Mouse (Mus musculus): ENCODE results near the gene Ergic1.

Gene Ergic1

DNA sequence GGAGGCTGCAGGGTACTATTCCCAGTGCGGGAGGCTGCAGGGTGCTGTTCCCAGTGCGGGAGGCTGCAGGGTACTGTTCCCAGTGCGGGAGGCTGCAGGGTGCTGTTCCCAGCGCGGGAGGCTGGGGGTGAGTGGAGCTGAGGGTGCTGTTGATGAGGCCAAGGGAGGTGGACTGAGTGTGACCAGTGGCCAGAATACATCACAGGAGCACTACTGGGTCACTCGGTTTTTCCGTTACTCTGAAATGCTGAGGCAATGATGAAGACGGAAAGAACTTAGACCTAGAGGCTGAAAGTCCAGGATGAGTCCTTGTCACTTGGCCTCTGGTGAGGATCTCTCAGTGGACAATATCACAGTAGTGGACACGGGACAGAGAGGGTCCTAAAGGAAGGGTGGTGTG is 71.9 kb downstream of the Ergic1 start:
- no peak for DNase-seq

DNA sequence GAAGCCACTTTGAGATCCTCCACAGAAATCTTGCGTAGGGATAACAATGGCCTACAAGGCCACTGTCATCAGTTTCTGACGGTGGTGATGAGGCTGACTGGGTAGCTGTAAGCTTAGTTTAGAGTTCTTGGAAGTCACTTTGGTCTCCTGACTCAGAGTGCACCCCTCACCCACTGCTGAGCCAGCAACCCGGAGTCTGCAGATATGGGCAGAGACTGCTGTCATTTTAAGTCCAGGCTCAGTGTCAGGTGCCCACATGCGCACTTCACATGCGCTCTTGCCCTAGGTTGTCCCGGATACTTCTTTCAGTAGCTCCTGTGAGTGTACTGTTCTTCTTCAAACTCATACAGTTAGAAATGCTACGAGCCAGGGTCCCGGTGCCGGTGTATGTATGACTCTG is 72.6 kb downstream of the Ergic1 start:
- DNase-seq = no peak

DNA sequence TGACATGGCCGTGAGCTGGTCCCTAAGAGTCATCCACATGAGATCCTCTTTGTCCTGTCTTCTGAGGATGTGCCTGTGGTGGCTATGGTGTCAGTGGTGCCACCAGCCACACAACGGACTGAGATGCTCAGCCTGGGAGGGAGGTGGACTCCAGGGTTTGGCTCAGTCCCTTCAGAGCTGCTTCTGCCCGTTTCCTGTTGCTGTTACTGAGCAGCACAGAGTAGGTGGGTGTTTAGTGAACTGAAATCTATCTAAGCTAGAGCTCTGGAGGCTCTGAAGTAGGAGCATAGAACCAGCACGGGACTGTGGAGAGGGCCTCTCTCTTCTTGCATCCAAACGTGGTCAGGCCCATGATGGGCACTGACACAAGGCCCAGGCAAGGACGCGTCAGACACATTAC is 73.2 kb downstream of the Ergic1 start:
- no peak for DNase-seq

DNA sequence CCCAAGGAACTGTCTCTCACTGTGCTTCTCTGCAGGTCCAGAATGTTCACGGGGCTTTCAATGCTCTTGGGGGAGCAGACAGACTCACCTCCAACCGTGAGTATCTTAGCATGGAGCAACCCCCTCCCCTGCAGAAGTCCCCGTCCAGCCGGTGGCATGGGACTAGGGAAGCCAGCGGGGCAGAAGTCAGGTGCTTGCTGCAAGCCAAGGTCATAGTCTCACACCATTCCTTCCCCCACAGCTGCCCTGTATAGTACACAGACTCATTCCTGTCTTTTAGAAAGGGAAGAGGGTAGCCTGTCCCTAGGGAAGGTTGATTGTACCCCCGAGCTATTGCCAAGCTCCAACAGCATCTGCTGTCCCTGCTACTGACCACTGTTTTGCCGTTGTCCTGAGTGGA is 74.7 kb downstream of the Ergic1 start:
- no peak for DNase-seq

DNA sequence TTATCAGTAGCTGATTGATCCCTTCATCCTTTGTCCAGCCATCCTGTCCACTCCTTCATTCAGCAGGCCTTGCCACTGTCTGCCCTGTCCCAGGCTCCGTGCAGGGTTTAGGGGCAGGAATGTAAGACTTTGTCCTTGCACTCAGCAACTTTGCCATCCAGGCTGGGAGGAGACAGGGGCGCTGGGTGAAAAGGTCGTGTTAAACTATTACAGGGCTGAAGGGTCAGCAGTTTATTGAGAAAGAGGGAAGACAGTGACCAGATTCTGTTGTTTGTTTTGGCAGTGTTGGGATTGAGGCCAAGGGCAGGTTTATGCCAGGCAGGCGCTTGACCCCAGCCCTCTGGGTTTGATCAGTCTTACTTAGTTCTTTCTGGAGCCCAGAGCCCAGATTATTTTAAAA is 76.6 kb downstream of the Ergic1 start:
- no peak for DNase-seq

DNA sequence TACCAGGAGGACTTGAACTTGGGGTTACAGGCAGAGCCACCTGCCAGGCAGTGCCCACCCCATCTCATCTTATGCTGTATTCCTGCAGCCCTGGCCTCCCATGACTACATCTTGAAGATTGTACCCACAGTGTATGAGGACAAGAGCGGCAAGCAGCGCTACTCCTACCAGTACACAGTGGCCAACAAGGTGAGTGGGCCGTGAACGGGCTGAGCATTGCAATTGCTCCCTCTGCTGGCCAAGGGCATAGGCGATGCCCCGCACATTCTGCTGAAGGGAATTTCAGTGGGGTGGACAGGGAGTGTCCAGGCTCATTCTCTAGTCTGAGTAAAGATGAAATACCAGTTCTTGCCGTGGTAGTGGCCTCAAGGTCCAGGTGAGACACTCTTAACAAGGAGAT is 77.4 kb downstream of the Ergic1 start:
- peak; percentile 73 for DNase-seq

DNA sequence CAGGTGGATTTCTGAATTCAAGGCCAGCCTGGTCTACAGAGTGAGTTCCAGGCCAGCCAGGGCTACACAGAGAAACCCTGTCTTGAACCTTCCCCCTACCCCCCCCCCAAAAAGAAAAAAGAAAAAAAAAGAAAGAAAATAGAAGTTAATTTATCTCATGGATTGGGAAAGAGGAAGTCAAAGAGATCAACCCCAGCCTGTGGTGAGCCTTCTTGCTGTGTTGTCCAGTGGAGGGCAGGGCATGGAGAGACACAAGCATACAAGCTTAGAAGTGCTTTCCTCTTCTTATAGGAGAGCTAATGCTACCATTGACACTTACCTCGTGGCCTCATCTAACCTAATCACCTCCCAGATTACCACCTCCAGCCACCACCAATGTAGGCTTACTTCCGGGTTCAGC is 78.5 kb downstream of the Ergic1 start:
- DNase-seq = no peak

DNA sequence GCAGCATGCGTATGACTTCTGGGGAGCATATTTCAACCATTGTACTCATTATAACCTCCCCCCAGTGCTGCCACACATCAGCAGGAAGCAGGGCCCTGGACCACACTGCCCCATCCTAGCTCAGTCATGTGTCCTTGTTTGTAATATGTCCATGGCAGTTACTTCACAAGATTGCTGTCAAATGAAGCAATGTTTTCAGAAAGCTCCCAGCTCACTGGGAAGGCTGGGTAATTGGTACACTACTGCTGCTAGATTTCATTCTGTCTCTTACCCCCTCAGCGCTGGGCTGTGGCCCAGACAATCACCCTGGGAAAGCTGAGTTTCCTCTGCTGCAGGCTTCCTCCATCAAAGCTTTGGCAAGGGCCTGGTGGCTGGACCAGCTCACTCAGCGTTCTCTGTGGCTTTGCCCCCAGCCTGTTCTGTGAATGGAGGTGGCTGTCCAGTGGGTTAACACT is 79.0 kb downstream of the Ergic1 start:
- DNase-seq = no peak

DNA sequence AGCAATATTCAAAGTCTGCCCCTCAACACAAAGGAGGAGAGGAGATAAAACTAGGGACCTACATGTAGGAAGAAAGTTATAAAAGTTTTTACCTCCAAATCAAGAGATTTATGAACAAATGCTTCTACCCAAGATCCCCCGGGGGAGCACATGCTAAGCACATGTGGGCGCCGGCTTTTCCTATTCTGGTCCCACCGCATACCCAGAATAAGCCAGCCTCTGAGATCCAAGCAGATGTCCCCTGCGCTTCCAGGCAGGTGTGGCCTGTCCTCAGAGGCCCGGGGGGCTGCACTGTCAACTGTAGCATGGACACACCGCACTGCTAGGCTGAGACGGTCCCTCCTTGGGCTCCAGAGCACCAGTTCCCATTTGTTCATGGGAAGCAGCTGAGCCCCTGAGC is 82.2 kb downstream of the Ergic1 start:
- no peak for DNase-seq

DNA sequence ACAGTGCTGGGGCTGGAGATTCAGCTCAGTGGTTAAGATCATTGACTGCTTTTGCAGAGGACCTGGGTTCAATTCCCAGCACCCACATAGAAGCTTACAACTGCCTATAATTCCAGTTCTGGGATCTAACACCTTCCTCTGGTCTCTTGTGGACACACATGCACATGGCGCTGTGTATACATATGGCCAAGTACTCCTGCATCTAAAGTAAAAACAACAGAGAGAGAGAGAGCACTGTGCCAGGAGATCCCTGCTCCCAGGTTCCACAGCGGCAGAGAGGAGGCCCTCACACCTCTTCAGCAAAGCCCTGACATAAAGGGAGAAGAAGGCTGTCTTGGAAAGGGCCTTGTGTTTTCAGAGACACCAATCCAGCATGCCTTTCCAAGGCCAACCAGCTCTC is 82.7 kb downstream of the Ergic1 start:
- DNase-seq = no peak

DNA sequence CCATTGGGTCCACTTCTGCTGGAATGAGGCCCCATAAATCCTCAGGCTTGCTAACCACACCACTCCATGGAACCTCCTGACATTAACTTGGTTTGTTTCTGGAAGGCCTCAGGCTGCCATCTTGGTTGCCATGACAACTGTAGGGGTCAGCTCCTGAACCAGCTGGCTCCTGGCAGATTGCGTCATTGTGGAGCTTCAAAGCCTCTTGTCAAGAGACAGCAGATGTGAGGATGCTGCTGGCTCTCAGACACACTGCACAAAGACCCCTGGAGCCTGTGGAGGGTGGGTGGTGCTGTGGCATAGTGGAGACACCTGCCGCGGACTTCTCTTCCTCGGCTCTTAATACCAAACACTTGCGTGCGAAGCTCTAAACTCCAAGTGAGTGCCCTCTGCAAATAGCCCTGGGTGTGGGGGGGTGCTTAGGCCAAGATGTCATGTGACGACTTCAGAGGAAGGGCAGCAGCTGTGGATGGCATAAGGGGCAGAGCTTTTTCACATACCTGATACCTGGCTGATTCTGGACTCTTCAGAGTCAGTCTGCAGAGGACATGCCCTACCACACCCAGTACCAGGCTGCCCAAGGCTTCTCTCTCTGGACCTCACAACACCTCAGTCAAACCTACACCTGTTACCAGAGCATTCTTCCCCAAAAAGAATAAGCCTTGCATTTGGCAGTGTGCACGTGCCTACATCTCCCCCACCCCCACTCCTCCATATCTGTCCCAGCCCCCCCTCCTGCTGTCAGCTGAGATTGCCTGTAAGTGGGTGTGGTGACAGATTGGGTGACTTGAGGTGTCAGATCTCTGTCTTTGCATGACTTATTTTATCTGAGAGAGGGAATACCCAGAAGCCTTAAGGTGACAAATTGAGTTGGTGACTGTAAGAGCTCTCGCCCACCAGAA is 83.5 kb downstream of the Ergic1 start:
- DNase-seq = no peak

DNA sequence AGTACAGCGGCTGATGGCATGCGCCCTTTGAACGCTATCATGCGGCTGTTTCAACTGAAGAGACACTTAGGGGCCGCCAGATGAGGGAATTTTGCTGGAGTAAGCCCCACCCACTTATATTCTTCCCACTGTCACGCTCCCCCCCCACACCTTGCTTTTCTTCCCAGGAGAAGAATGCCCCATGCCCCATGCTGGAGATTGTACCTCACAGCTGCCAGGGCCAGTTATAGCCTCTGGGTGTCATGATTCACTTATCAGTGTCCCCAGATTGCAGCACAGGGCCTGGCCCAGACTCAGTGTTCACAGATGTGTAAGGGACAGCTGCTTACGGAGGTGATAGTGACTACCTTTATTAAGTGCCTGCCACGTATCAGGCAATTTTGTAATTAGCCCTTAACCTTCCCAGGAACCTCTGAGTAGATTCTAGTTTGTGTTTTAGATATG is 84.1 kb downstream of the Ergic1 start:
- DNase-seq = no peak

DNA sequence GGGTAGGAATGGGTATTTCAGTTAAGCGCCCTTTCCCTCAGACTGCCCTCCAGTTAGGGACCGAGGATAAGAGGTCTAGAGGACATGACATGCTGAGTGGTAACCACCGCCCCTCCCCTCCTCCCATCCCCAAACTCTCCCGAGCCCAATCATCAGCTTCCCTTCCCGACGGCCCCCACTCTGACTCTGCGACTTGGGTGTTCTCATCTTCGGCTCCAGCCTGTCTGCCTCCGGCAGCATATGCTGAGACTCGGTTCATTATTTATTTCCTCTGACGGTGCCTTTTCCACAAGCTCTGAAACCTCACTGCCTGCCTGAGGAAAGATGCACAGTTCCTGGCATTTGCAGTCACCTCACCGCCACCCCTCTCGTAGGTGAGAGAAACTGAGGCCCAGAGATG is 86.0 kb downstream of the Ergic1 start:
- DNase-seq = no peak

DNA sequence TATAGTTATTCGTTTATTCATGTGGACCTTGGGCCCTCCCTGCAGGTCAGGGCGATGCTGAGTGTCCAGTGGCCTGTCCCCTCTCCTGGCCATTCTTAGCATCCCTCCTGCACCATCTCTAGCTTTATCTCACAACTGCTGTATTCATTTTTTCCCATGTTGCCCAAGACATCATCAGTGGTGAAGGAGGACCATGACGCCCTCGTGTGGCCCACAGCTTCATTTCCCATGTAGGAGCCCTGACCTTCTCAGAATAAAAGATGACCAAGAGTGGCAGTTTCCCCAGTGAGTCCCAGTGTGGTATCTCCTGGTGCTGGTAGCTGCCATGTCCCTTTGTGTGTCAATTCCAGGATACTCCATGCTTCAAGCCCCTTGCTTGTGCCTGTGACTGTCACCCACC is 88.3 kb downstream of the Ergic1 start:
- no peak for DNase-seq

DNA sequence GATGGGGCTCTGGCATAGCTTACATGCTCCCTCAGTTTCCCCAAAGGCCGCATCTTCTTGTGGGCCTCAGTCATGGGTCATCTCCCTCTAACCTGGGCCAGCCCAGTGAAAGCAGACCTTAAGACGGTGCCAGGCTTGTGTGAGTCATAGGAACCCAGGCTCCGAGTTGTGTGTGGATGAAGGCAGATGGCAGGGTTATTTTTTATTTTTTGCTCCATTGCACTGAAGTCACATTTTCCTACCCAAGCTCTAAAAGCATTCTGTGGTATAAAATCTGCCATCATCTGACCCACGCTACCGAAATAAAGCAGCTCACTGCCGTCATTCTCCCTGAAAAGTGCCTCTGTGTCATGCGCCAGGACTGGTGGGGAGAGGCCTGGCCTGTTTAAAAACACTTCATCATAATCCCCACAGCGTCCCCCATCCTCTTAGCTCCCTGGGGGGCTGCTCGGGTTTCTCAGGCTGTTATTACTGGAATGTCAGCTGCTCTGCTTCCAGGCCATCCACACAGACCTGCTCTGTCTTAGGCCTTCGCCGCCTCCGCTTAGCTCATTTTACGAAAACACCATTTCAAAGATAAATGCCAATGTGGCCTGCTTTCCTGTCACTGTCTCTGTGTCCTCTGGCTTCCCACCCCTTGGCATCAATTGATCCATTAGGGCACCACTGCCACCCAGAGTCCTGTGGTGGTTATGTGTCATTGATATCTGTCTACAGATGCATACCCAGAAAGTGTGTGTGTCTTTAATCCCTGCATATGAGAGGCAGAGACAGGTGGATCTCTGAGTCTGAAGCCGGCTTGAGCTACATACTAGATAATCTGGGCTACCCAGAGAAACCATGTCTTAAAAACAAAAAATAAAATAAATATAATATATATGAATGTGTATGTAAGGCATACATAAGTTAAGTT is 89.4 kb downstream of the Ergic1 start:
- DNase-seq = no peak

DNA sequence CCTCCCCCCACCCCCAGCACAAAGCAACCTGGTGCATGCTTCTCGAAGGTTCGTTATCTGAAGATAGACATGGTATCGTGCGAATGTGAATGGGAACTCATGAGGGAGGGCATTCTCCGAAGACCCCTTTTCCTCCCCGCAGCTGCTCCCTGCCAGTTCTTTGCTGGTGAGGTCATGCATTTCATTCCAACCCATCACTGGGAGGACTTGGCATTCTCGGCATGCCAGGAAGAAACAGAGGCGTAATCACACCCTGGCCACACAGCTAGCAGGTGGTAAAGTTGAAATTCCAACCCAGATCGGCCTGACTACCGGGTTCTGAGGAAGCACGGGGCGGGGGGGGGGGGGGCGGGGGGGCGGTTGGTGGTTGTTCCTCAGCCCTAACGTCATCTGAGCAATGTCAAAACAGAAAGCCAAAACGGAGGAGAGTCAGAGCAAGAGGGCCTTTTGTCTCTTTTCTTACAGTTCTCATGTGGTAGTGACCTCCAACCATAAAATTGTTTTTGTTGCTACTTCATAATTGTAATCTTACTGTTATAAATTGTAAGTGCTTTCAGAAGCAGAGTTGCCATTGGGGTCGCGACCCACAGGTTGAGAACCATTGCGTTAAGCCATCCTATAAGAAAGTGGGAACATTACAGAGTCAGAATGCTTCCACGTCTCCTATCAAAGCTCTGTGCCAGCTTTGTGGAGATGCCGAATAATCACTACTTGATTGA is 97.7 kb downstream of the Ergic1 start:
- no peak for DNase-seq

DNA sequence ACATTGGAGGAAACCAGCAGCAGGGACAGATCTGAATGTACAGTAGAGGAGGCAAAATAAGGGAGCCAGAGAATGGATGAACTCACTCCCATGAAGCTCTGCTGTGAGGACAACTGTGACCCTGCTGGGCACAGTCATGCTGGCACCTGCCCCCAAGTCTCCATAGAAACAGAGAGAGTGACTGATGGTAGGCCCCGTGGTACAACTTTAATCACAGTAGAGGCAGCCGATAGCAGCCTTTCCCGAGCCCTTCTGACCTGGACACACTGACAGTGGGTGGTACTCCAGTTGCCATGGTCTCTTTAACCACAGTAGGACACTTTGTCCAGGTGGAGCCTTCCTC is 98.3 kb downstream of the Ergic1 start:
- DNase-seq = no peak

DNA sequence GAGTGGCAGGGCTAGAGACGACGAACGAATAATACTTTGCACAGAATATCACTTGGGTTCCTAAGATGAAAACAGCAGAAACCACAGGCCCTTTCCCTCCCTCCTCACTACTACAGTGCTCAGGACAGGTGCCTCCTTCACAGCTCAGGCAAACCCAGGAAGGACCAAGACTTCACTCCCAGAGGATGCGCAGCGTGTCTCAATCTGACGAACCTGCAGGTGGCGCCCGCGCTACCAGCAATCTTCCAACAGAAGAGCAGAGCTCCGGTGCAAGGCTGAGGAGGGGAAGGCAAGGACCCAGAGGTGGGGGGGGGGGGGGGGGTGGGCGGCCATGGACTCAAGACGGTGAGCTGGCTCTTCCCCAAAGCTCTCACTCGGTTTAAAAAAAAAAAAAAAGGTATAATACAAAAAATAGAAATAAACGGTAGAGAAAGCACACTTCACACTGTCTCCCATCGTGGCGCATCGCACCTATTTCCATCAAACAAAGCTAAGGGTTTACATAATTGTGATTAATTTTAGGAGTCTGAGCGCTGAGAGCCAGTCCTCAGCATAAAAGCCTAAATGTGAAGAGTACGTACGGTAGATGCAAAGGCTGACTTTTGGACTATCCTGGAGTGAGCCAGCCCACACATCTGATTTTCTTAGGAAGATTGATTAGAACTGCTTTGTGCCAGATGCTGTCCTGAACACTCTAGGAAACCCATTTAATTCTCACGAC is 99.1 kb downstream of the Ergic1 start:
- peak; percentile 83 for DNase-seq

DNA sequence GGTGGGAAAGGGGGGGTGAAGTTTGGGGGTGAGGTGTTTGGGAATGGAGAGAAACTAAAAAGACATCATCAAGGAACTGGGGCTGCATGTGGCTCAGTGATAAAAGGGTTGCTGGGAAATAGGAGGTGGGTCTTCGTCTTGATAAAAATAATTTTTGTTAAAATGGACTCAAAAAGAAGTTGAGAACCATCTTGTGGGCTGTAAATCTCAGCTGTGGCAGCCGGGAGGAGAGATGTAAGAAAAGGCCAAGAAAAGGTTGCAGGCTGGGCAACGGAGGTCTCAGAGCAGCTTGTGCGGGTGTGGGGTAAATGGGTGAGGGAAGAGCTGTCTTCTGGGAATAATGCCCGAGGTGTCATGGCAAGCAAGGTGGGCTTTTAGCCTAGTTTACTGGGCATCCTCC is 100.9 kb downstream of the Ergic1 start:
- no peak for DNase-seq

DNA sequence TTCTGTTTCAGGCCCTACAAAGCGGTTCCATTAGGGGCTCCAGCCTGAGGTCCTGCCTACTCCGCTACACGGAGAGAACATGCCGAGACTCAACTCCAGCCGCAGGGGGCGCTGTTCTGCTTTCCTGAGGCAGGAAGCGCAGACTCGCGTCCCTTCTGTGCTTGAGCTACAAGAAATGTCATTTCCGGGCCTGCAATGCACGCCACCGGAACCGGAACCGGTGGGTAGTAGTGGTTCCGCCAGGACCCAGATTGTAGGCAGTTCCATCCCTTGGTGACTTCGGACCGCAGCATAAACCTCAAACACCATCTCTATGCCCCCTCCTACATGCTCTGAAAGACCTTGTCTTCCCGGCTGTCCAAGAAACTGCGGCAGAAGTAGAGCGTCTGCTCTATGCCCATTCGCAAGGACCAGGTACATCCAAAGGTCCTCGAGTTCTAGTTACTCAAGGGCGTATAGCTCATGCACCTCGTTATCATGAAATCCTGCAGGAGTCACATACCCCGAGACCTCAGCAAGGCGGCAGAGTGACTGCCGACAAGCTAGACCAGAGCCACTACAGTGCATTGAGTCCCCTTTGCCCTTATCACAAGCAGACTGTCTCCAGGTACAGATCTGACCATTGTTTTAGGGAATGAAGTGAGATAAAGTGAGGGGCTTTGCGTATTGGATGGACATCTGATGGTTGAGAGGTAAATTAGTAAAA is 101.8 kb downstream of the Ergic1 start, which contains the start of gene Atp6v0e:
Gene Atp6v0e, plus strand, starts transcription at position 254 of the 706 bp plus-strand sequence.
- DNase-seq = peak; percentile 92

DNA sequence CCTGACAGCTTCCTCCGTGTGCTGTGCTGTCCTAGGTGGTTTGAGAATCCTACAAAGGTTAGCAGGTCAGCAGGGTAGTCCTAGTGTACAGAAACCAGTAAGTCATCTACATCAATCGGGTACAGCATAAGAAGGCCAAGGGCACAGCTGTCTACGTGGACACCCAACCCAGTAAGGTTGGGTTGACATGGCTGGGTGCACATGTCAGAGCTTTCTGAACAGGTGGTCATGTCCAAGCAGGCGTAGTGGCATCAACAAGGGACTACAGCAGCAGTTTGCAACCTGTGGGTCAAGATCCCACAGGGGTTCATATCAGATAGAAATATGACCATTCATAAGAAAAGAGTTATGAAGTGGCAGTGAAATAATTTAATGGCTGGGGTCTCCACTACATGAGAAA is 104.3 kb downstream of the Ergic1 start:
- no peak for DNase-seq

DNA sequence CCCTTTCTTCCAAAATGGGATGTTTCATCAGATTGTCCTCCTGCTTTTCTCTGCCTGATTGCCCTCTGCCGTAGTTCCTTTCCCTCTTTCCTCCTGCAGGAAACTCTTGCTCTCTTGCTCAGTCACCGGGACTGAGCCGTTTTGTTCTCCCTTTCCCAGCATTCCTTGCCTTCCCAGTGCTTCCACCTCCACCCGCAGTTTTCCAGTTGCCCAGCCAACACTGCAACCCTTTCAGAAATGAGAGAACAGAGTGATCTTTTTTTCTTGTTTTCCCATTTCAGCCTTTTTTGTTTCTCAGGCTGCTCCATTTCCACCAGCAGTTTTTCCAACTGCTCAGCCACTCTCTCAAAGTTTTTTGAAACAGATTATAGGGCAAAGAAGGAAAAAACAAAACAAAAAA is 110.0 kb downstream of the Ergic1 start:
- no peak for DNase-seq
